Mouse (Mus musculus): Measurements from ENCODE around the gene Chka.

- TF ChIP-seq CTCF (IDR thresholded peaks at IDR 0.05; ENCODE audit: low read depth) (no peak), EP300 (IDR thresholded peaks at IDR 0.05; ENCODE audit: low read depth) (no peak)
Observed at GRCm38 (mm10) chr19:3925859-3926258, 74.3 kb downstream of the Chka start.

Measured in heart, postnatal 0 days (tissue).